Mouse (Mus musculus) liver, adult 2 months (tissue): Measurements from ENCODE around the gene Hcn3. TPM values are rescaled to one million over a fixed set of nuclear protein-coding genes. Genes with fewer than 3 reads are reported as not detected.
A peak's percentile ranks its signal among the peaks of the same experiment; 100 is the strongest.

Source experiments
- DNase-seq: peaks from one replicate; pipeline ENCODE4 v3.0.0-alpha.2; 2011; ENCODE audit warnings: low read depth, low spot score; ENCODE audit errors: extremely low read depth
- H3K27ac ChIP-seq: fragments of 200-500 bp; replicated peaks from 2 replicates; pipeline ENCODE4 v1.5.1; 2012; ENCODE audit warnings: low read depth, mild to moderate bottlenecking, control low read depth, inconsistent platforms, low read length; ENCODE audit not compliant: insufficient read depth
- H3K27me3 ChIP-seq: fragments of 200-500 bp; 2 replicates; pipeline ENCODE4 v1.6.1; 2012; ENCODE audit warnings: mild to moderate bottlenecking, moderate library complexity, low read length, inconsistent platforms; ENCODE audit not compliant: control insufficient read depth, insufficient read depth
- H3K36me3 ChIP-seq: fragments of 200-500 bp; 2 replicates; pipeline ENCODE4 v1.6.1; 2012; ENCODE audit warnings: low read length, inconsistent platforms; ENCODE audit not compliant: control insufficient read depth, insufficient read depth
- H3K4me1 ChIP-seq: fragments of 200-500 bp; 2 replicates; pipeline ENCODE4 v1.6.1; 2011; ENCODE audit warnings: low read length; ENCODE audit not compliant: control insufficient read depth, insufficient read depth
- H3K4me3 ChIP-seq: fragments of 200-500 bp; 2 replicates; pipeline ENCODE4 v1.5.1; 2011; ENCODE audit warnings: low read depth, mild to moderate bottlenecking, control low read depth, low read length, moderate library complexity; ENCODE audit not compliant: insufficient read depth
- H3K79me2 ChIP-seq: fragments of 200-500 bp; 2 replicates; pipeline ENCODE4 v1.6.1; 2012; ENCODE audit warnings: inconsistent platforms, mild to moderate bottlenecking, low read length, moderate library complexity; ENCODE audit not compliant: control insufficient read depth, insufficient read depth
- H3K9ac ChIP-seq: fragments of 200-500 bp; 2 replicates; pipeline ENCODE4 v1.6.1; 2012; ENCODE audit warnings: low read depth, mild to moderate bottlenecking, control low read depth, inconsistent platforms, low read length
- CTCF ChIP-seq: fragments of 200-500 bp; IDR thresholded peaks from 2 replicates; pipeline ENCODE4 v1.5.1; 2011; ENCODE audit warnings: low read depth, low read length, control low read depth
- POLR2A ChIP-seq: fragments of 200-500 bp; IDR thresholded peaks from 2 replicates; pipeline ENCODE4 v1.6.1; 2011; ENCODE audit warnings: low read length, control low read depth; ENCODE audit not compliant: insufficient read depth; ENCODE audit errors: extremely low read depth
- WGBS: fragments of 180-500 bp; shearing (Covaris S2); methylation state at CpG from one replicate; pipeline ENCODE4 v1.1.7; 2018; 5-methylcytosine and 5-hydroxymethylcytosine counted together
- polyA plus RNA-seq: library from polyadenylated mRNA; depleted of rRNA; stranded (reverse); fragments of >200 nt; gene quantifications from 2 replicates; pipeline ENCODE4 v1.2.3, GENCODE M21; 2012
- total RNA-seq: library from RNA; depleted of rRNA; stranded (reverse); fragments of >200 nt; gene quantifications from 2 replicates; pipeline ENCODE4 v1.2.3, GENCODE M21; 2014

The Hcn3 gene
- total and polyA plus RNA-seq, 2 experiments, result 0.09 to 0.44 TPM

DNA sequence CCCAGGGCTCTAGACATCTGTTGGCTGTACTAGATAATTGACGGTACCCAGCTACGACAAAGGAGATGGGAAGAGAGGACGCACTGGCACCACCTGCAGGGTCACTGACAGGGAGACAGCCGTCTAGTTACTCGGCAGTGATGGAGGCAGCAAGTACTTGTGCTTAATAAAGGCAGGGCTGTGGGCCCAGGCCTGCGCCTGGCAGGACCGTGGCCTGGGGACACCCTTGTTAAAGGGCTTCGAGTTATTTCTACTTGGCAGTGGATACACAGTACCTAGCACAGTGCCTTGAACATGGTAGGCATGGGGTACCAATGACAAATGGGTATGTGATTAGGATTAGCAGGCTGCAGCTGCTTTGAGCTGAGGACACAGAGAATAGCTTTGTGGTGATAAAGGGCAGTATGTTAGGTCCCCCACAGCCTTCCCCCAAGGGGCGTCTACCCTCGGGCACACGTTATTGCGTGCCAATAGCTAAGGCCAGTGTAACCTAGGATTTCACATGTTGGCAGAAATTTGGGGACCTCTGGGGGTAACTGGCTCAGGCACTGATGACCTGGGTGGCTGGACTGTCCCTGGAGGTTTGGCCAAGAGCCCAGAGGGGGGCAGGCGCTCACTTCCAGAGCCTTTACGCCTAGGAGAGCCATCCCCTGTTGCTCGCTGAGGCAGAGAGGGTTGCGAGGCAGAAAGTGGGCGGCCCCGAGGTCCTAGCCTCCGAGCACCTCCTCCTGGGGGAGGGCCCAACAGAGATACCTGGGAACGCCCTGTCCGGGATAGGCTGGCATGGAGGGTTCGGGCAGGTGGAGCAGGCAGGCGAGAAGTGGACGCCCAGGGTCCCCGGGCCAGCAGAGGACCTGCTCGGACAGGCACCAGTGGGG is 12.7 kb downstream of the Hcn3 start:
- DNase-seq, result peak; percentile 72
- no peaks in the 10 kb centered on the region for H3K27me3 ChIP-seq
- no peaks in the 10 kb centered on the region for H3K79me2 ChIP-seq
- no peak overlapping the region; the same call in 1 of the 2 replicates for H3K9ac ChIP-seq
- H3K27ac ChIP-seq, result peak overlapping the region; percentile 9; the same call in 1 of the 2 replicates
- WGBS, result 11% methylated on average over 26 of the region's 26 CpGs
- H3K4me1 ChIP-seq, result 0 out of 2 replicates have a peak, but pooled peaks cover 1% of the 10 kb centered on the region
- H3K36me3 ChIP-seq, result peaks cover 26% of the 10 kb centered on the region
- TF ChIP-seq POLR2A, result no peak
- TF ChIP-seq CTCF, result peak; percentile 41
- H3K4me3 ChIP-seq, result no peak overlapping the region

- H3K36me3 ChIP-seq, result peaks cover 29% of the 10 kb centered on the region
- no peak overlapping the region for H3K27ac ChIP-seq
- no peaks in the 10 kb centered on the region for H3K27me3 ChIP-seq
- H3K4me1 ChIP-seq, result peaks cover 8% of the 10 kb centered on the region
- H3K9ac ChIP-seq, result no peak overlapping the region
- WGBS, result 82% methylated on average over 8 of the region's 8 CpGs
- no peak overlapping the region for H3K4me3 ChIP-seq
- no peaks in the 10 kb centered on the region for H3K79me2 ChIP-seq
- DNase-seq, result no peak
- TF ChIP-seq POLR2A (no peak), CTCF (no peak)
Measured at GRCm38 (mm10) chr3:89145566-89145965, 14.4 kb downstream of the Hcn3 start.

DNA sequence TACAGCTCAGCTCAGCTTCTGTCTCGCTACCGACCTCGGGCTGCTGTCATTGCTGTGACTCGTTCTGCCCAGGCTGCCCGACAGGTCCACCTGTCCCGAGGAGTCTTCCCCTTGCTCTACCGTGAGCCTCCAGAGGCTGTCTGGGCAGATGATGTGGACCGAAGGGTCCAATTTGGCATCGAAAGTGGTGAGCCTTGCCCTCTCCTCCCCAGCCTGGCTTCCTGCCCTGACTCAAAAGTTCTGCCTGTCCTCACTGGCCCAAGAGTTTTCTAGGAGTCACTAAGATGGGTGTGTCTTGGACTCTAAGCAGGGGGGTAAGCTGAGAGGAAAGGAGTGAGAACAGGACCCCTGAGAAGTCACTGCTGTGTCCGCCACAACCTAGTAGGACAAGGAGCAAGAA is 15.2 kb downstream of the Hcn3 start:
- TF ChIP-seq CTCF, result no peak
- no peak for TF ChIP-seq POLR2A
- WGBS, result 76% methylated on average over 10 of the region's 10 CpGs
- H3K79me2 ChIP-seq, result no peaks in the 10 kb centered on the region
- H3K36me3 ChIP-seq, result peaks cover 32% of the 10 kb centered on the region
- no peak for DNase-seq
- no peak overlapping the region for H3K9ac ChIP-seq
- no peak overlapping the region for H3K27ac ChIP-seq
- no peaks in the 10 kb centered on the region for H3K27me3 ChIP-seq
- peaks cover 8% of the 10 kb centered on the region for H3K4me1 ChIP-seq
- no peak overlapping the region for H3K4me3 ChIP-seq

DNA sequence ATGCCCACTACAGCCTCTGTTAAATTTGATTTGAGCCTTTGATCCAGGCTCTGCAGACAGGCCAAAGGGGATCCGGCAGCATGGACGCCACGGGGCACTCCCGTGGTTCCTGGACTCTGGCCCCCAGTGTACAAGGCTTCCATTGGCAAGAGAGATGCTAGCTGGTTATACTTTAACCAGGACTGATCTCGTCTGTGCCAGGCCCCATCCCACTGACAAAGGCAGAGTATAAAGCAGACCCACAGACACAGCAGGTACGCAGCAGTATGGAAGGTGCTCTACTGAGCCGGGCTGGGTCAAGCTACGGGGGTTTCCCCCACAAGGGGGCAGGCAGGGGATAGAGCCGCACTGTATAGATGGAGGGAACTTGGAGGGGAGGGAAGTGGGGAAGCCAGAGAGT is 23.6 kb downstream of the Hcn3 start:
- DNase-seq, result peak; percentile 95
- H3K4me1 ChIP-seq, result peaks cover 35% of the 10 kb centered on the region
- peak overlapping the region; percentile 89 for H3K4me3 ChIP-seq
- peak overlapping the region; percentile 95 for H3K27ac ChIP-seq
- TF ChIP-seq CTCF (peak; percentile 52), POLR2A (peak; percentile 98)
- H3K9ac ChIP-seq, result peak overlapping the region; percentile 94
- peaks cover 4% of the 10 kb centered on the region; the same call in 1 of the 2 replicates for H3K79me2 ChIP-seq
- 10% methylated on average over 9 of the region's 9 CpGs for WGBS
- peaks cover 6% of the 10 kb centered on the region; the same call in 1 of the 2 replicates for H3K36me3 ChIP-seq
- no peaks in the 10 kb centered on the region for H3K27me3 ChIP-seq

GRCm38 (mm10) chr3:89135958-89136357 is 24.0 kb downstream of the Hcn3 start, which contains the start of gene Pklr:
Gene Pklr (plus strand): TSS chr3:89136142.
- DNase-seq, result no peak
- H3K27me3 ChIP-seq, result no peaks in the 10 kb centered on the region
- H3K36me3 ChIP-seq, result peaks cover 3% of the 10 kb centered on the region; the same call in 1 of the 2 replicates
- H3K4me1 ChIP-seq, result peaks cover 32% of the 10 kb centered on the region
- 25% methylated on average over 3 of the region's 3 CpGs for WGBS
- TF ChIP-seq POLR2A (no peak), CTCF (no peak)
- peak within 1 kb of the TSS; percentile 94 for H3K9ac ChIP-seq
- peak within 1 kb of the TSS; percentile 89 for H3K4me3 ChIP-seq
- H3K27ac ChIP-seq, result peak within 1 kb of the TSS; percentile 95
- peaks cover 4% of the 10 kb centered on the region; the same call in 1 of the 2 replicates for H3K79me2 ChIP-seq
